29 mouse cellular contexts compared by ENCODE assay signal in the genomic region with DNA sequence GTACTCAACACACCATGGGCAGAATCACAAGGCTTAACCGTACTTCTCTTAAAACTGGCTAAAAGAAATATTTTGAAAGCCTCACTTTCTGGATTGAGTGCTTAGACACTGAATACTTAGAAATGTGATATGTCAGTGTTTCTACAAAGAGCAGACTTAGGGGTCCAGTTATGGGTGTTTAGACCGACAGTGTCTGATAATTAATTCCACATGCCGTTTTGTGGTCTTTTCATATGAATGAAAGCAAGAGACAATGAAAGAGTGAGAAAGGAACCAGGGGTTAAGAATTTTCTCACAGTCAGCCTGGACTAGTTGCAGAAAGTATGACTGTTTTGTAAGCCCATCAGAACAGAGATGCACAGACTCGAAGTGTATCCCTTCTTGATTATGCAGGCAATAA.
DNase-seq lines count a peak whose midpoint lies in the region; ATAC-seq and TF ChIP-seq lines count a peak whose summit lies in the region.
"Had no signal": no experiment of that assay in that cellular context is flagged by ENCODE, and none has a peak within 500 bp of the region (broad histone marks: within the 10 kb centered on the region; RNA-seq: fewer than 3 reads in every experiment).

No protein-coding gene starts in this region.

- no peak for TF ChIP-seq CTCF in brain, embryonic 14.5 days (IDR thresholded peaks at IDR 0.05; ENCODE audit: borderline replicate concordance, extremely low read depth, insufficient read depth, insufficient read length)
- TF ChIP-seq CTCF in stomach, postnatal 0 days (IDR thresholded peaks at IDR 0.05; ENCODE audit: low read depth), result no peak

- DNase-seq in embryonic facial prominence, embryonic 11.5 days (ENCODE audit: low spot score), result peak; percentile 68
- no peak for DNase-seq in embryonic facial prominence, embryonic 10.5 days (ENCODE audit: low spot score)
- peak; percentile 7 for DNase-seq in brain, embryonic 14.5 days (ENCODE audit: low read depth)
- DNase-seq in embryo, embryonic 11 days, result peak; percentile 41
- DNase-seq in embryonic facial prominence, embryonic 14.5 days (ENCODE audit: low spot score), result peak; percentile 50
- DNase-seq in adipocyte (ENCODE audit: low spot score), result no peak
- no peak for DNase-seq in stomach, postnatal 0 days (ENCODE audit: low spot score)
- DNase-seq: adrenal gland, postnatal 10 days; adrenal gland, postnatal 36 days; cerebellum, adult 11 months; cerebellum, adult 8-10 months; cerebellum, postnatal 10 days; cerebellum, postnatal 36 days; forebrain, postnatal 0 days; gastrocnemius, postnatal 14 days; heart, adult 11 months; heart, postnatal 10 days; heart, postnatal 36 days; kidney, adult 18-20 months; kidney, adult 9 months had no signal

- no peak overlapping the region for H3K27ac ChIP-seq in embryonic facial prominence, embryonic 11.5 days (replicated peaks; ENCODE audit: low read depth, low read length)
- H3K27ac ChIP-seq in embryonic facial prominence, embryonic 10.5 days (replicated peaks), result no peak overlapping the region; the same call in 1 of the 2 replicates
- no peak overlapping the region for H3K27ac ChIP-seq in embryonic facial prominence, embryonic 14.5 days (replicated peaks; ENCODE audit: low read depth, low read length)
- no peak overlapping the region for H3K27ac ChIP-seq in stomach, postnatal 0 days (replicated peaks)
- H3K27ac ChIP-seq: embryonic facial prominence, embryonic 15.5 days; heart, embryonic 15.5 days; hindbrain, embryonic 12.5 days; hindbrain, embryonic 15.5 days had no signal

- 43% methylated on average over 4 of the region's 4 CpGs for WGBS in embryonic facial prominence, embryonic 11.5 days
- 50% methylated on average over 4 of the region's 4 CpGs for WGBS in embryonic facial prominence, embryonic 10.5 days
- WGBS in embryonic facial prominence, embryonic 14.5 days, result 30% methylated on average over 4 of the region's 4 CpGs
- 80% methylated on average over 4 of the region's 4 CpGs for WGBS in stomach, postnatal 0 days

- H3K36me3 ChIP-seq in embryonic facial prominence, embryonic 11.5 days (replicated peaks; ENCODE audit: control insufficient read depth, insufficient read depth, low read depth, low read length), result no peaks in the 10 kb centered on the region
- no peaks in the 10 kb centered on the region for H3K36me3 ChIP-seq in embryonic facial prominence, embryonic 10.5 days (replicated peaks)
- no peaks in the 10 kb centered on the region for H3K36me3 ChIP-seq in embryonic facial prominence, embryonic 14.5 days (ENCODE audit: control insufficient read depth, insufficient read depth, low read length)
- H3K36me3 ChIP-seq in stomach, postnatal 0 days (ENCODE audit: control insufficient read depth, insufficient read depth, low read length), result no peaks in the 10 kb centered on the region
- H3K36me3 ChIP-seq: embryonic facial prominence, embryonic 15.5 days; heart, embryonic 12.5 days; heart, embryonic 15.5 days; hindbrain, embryonic 12.5 days; hindbrain, embryonic 15.5 days had no signal

- no peak overlapping the region for H3K9ac ChIP-seq in embryonic facial prominence, embryonic 11.5 days (replicated peaks; ENCODE audit: low read length)
- H3K9ac ChIP-seq in embryonic facial prominence, embryonic 14.5 days (ENCODE audit: low read depth, low read length), result no peak overlapping the region
- no peak overlapping the region for H3K9ac ChIP-seq in stomach, postnatal 0 days (ENCODE audit: low read length)
- H3K9ac ChIP-seq: embryonic facial prominence, embryonic 15.5 days; forebrain, postnatal 0 days; heart, embryonic 12.5 days; heart, embryonic 15.5 days; hindbrain, embryonic 12.5 days; hindbrain, embryonic 15.5 days had no signal

- no peak for ATAC-seq in embryonic facial prominence, embryonic 11.5 days (replicated peaks; ENCODE audit: insufficient number of reproducible peaks, low FRiP score, low TSS enrichment, low read depth)
- no peak for ATAC-seq in embryonic facial prominence, embryonic 14.5 days (ENCODE audit: low read depth)
- no peak for ATAC-seq in inflammation-experienced regulatory T-cells, adult 6 months
- ATAC-seq in stomach, postnatal 0 days (ENCODE audit: low FRiP score, low TSS enrichment), result no peak
- ATAC-seq: activated CD4-positive, CD25-positive, alpha-beta regulatory T cell, adult 4 months; forebrain, embryonic 14.5 days; forebrain, postnatal 0 days; intestine, embryonic 16.5 days had no signal

- H3K4me1 ChIP-seq in embryonic facial prominence, embryonic 11.5 days (ENCODE audit: control insufficient read depth, insufficient read depth, low read length), result no peaks in the 10 kb centered on the region
- H3K4me1 ChIP-seq in embryonic facial prominence, embryonic 10.5 days, result peaks cover 12% of the 10 kb centered on the region
- no peaks in the 10 kb centered on the region for H3K4me1 ChIP-seq in embryonic facial prominence, embryonic 14.5 days (ENCODE audit: control insufficient read depth, insufficient read depth, low read length)
- H3K4me1 ChIP-seq in stomach, postnatal 0 days (replicated peaks; ENCODE audit: control insufficient read depth, insufficient read depth), result no peaks in the 10 kb centered on the region
- H3K4me1 ChIP-seq: embryonic facial prominence, embryonic 15.5 days; heart, embryonic 12.5 days; heart, embryonic 15.5 days; hindbrain, embryonic 12.5 days; hindbrain, embryonic 15.5 days had no signal

- no peak for TF ChIP-seq POLR2A in brain, embryonic 14.5 days (IDR thresholded peaks at IDR 0.05; ENCODE audit: borderline replicate concordance, extremely low read depth, insufficient read depth, insufficient read length, poor library complexity, severe bottlenecking)

- TF ChIP-seq EP300 in stomach, postnatal 0 days (optimal IDR thresholded peaks at IDR 0.05), result no peak

- H3K9me3 ChIP-seq in embryonic facial prominence, embryonic 11.5 days (replicated peaks; ENCODE audit: control insufficient read depth, low read length), result no peaks in the 10 kb centered on the region
- H3K9me3 ChIP-seq in embryonic facial prominence, embryonic 10.5 days, result no peaks in the 10 kb centered on the region
- no peaks in the 10 kb centered on the region for H3K9me3 ChIP-seq in embryonic facial prominence, embryonic 14.5 days (ENCODE audit: control insufficient read depth, low read length)
- H3K9me3 ChIP-seq in stomach, postnatal 0 days (ENCODE audit: control insufficient read depth, low read length), result no peaks in the 10 kb centered on the region
- H3K9me3 ChIP-seq: embryonic facial prominence, embryonic 15.5 days; heart, embryonic 12.5 days; heart, embryonic 15.5 days; hindbrain, embryonic 12.5 days; hindbrain, embryonic 15.5 days had no signal

- H3K4me3 ChIP-seq in embryonic facial prominence, embryonic 11.5 days (ENCODE audit: low read depth, low read length), result no peak overlapping the region
- H3K4me3 ChIP-seq in embryonic facial prominence, embryonic 10.5 days, result no peak overlapping the region
- H3K4me3 ChIP-seq in embryonic facial prominence, embryonic 14.5 days (ENCODE audit: low read depth, low read length), result no peak overlapping the region
- H3K4me3 ChIP-seq in stomach, postnatal 0 days (ENCODE audit: low read depth, low read length), result no peak overlapping the region
- H3K4me3 ChIP-seq: embryonic facial prominence, embryonic 15.5 days; heart, embryonic 12.5 days; heart, embryonic 15.5 days; hindbrain, embryonic 12.5 days; hindbrain, embryonic 15.5 days had no signal

- H3K4me2 ChIP-seq in embryonic facial prominence, embryonic 11.5 days (ENCODE audit: low read depth, low read length), result no peak overlapping the region
- no peak overlapping the region for H3K4me2 ChIP-seq in embryonic facial prominence, embryonic 14.5 days (ENCODE audit: low read depth, low read length)
- no peak overlapping the region for H3K4me2 ChIP-seq in stomach, postnatal 0 days (replicated peaks; ENCODE audit: low read depth)
- H3K4me2 ChIP-seq: embryonic facial prominence, embryonic 15.5 days; heart, embryonic 12.5 days; heart, embryonic 15.5 days; hindbrain, embryonic 12.5 days; hindbrain, embryonic 15.5 days had no signal

- no peaks in the 10 kb centered on the region for H3K27me3 ChIP-seq in embryonic facial prominence, embryonic 11.5 days (ENCODE audit: control insufficient read depth, insufficient read depth, low read length)
- H3K27me3 ChIP-seq in embryonic facial prominence, embryonic 10.5 days (replicated peaks; ENCODE audit: low read depth, poor library complexity, severe bottlenecking), result no peaks in the 10 kb centered on the region
- H3K27me3 ChIP-seq in embryonic facial prominence, embryonic 14.5 days (replicated peaks; ENCODE audit: control insufficient read depth, insufficient read depth, low read length), result no peaks in the 10 kb centered on the region
- no peaks in the 10 kb centered on the region for H3K27me3 ChIP-seq in stomach, postnatal 0 days (ENCODE audit: control insufficient read depth, insufficient read depth, low read length)
- H3K27me3 ChIP-seq: embryonic facial prominence, embryonic 15.5 days; heart, embryonic 12.5 days; heart, embryonic 15.5 days; hindbrain, embryonic 12.5 days; hindbrain, embryonic 15.5 days had no signal

Comparison
In these comparisons a context has a peak if more than half of its experiments do, and no peak if none do; other contexts are left out.
1. DNase-seq: peak in embryonic facial prominence, embryonic 11.5 days (single experiment), brain, embryonic 14.5 days (single experiment), embryo, embryonic 11 days (single experiment) and embryonic facial prominence, embryonic 14.5 days (single experiment); none in embryonic facial prominence, embryonic 10.5 days (single experiment), adipocyte (single experiment) and stomach, postnatal 0 days (single experiment).